Mouse (Mus musculus) cortical plate, adult 2 months (tissue): ENCODE measurements around the gene Lgalsl.

Experiments
- CTCF ChIP-seq: fragments of 200-500 bp; IDR thresholded peaks from 2 replicates; pipeline ENCODE4 v1.5.1; 2011; ENCODE audit warnings: mild to moderate bottlenecking, control low read depth, low read length; ENCODE audit not compliant: insufficient read depth; ENCODE audit errors: extremely low read depth
- POLR2A ChIP-seq: fragments of 200-500 bp; IDR thresholded peaks from 2 replicates; pipeline ENCODE4 v1.6.1; 2011; ENCODE audit warnings: mild to moderate bottlenecking, low read length, control low read depth; ENCODE audit not compliant: insufficient read depth; ENCODE audit errors: extremely low read depth

DNA sequence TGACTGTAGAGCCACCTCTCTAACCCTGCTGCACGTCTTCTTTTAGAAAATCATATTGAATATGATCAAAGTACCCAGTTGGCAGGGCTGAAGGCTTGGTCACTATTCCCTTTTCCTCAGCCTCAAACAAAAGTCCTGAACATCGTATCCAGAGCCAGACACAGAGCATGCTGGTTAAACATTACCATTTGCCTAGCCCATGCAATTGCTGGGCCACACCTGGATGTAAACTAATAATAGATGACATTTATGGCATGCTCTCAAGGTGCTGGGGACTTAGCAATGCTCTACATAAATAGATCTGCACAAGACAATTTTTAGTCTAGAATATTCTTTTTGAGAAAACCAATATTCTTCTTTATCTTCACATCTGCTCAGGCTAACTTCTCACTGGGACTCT is 39.5 kb downstream of the Lgalsl start:
- TF ChIP-seq CTCF (no peak), POLR2A (no peak)
